Mouse (Mus musculus): ENCODE data around the gene Acot7.

- no peak for TF ChIP-seq CTCF (IDR thresholded peaks at IDR 0.05; ENCODE audit: insufficient read depth, low read length)
- TF ChIP-seq POLR2A (IDR thresholded peaks at IDR 0.05; ENCODE audit: borderline replicate concordance, extremely low read depth, low read depth, low read length): no peak
Observed at GRCm38 (mm10) chr4:152176638-152177037, 1.3 kb upstream of the Acot7 start.

Data from lung, adult 2 months (tissue).